Mouse (Mus musculus) regulatory T cell (primary cell): ENCODE results near the gene Taf3.

Experiments used
- in situ Hi-C: fragments of 300-600 bp; cut with MboI, MseI; formaldehyde crosslinking; loops from one replicate; pipeline ENCODE4 v1.15.1; 2025; ENCODE audit warnings: high pct_unique_total_duplicates

The Taf3 gene

DNA sequence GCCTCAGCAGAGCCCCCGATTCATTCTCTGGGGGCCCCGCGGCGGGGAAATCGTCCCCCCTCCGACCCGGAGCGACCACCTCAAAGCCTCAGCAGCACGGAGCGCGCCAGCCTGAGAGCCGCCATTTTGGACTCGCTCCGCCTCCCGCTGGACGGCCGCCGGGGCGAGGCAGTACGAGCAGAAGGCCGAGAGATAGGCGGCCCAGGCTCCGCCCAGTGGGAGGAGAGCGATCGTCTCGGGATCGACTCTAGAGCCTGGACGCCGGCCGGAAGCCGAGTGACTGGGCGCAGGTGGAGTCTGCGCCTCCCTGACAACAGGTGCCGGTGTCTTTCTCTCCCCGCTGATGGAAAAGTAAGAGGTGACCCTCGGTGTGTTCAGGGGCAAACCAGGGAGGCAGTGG, at the start of gene Taf3:
Taf3 (minus strand) TSS at position 136 of the 400 bp plus-strand sequence.
- in situ Hi-C loops, result no loop called here

DNA sequence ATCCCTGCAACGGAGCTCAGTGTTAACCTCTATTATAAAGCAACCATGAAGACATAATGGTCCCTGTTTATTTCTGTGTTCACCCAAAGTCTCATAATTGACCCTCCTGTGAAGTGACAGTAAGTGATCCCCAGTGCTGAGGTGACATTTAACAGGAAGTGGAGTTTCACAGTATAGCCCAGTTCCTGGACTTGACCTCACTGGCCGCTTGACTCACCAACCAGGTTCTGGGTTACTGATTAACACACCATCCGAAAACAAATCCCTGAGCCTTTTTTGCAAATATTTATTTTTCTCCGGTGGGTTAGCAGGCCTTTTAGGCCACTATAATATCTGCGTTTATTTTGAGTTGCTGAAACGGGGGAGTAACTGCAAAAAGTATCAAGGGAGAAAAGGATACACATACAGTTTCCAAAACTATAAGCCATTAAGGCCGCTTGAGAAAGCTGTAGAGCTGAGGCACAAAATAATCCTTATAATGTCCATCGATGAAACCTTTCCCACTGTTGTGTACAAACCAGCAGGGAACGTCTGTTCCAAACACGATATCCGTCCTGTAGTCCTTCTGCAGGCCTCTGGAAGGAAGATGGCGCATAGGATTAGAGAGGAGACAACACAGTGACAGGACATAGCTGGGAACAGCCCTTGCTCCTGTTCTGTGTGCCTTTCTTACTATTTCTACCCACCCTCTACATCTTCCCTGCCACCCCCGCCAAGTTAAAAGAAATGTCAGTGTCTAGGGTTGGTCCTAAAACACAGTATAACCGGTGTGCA, 46.1 kb upstream of the Taf3 start:
- in situ Hi-C loops, result loop anchor here (5.0 kb wide), 1 partner anchor 198 kb away; no protein-coding TSS in a partner anchor

DNA sequence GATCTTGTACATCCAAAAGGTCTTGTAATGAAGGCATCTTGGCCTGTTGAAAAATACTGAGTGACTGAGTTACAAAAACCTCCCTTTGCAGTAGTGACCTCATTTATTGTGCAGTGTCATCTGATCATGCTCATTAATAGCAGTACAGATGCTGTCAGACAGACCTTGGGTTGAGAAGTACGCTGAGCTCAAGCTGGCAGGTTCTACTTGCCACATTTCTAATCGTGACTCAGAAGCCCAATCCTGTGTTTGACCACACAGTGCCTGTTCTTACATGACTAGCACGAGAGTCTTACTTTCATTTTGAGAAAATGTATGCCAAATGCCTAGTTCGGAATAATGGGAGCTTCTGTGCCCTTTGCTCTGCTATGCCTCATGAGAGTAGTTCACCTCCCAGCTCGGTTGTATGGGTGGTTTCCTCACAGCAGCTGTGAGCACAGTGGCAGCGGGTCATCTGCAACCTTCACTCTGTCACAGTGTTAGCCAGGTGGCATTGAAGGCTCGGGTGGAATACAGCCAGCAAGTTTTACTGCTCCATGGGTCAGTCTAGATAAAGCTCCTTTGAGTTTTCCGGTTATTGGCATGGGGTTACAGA, 39.0 kb upstream of the Taf3 start:
- in situ Hi-C loops, result no loop called here

DNA sequence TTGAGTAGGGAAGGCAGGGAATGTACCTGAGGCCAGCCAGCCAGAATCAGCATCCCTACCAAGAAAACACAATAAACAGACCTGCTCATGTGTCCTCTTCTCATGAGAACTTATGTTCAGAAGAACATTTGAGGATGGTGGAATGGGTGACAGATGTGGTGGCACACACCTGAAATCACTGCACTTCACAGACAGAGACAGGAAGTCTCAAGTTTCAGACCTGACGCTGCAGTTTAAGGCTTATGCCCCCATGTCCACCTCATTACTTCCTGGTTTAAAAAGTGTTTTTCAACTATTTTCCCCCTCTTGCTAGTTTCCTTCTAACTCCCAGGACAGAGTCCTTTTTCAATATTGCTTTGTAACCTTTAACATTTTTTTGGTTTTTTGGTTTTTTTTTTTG, 34.3 kb upstream of the Taf3 start:
- in situ Hi-C loops, result no loop called here

DNA sequence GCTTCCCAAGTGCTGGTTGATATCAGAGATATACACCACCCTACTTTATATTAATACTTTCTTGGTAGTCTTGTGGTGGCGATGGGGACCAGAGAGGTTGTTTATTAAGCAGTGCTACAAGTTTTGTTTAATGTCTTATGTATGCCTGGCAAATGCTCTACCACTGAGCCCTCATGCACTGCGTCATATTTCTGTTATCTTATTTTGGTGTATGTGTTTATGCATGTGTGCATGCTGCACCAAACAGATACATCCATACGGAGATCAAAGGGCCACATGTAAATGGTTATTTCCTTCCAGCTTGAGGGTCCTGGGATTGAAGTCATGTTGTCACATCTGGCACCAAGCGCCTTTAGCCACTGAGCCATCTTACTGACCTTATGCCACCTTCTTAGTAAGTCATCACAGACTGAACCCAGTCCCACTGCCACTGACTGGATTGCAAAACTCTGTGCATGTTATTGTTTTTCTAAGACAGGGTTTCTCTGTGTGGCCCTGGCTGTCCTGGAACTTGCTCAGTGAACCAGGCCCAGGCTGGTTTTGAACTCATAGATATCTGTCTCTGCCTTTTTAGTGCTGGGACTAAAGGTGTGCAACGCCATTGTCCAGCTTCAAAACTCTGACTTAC, 33.2 kb upstream of the Taf3 start:
- in situ Hi-C loops, result no loop called here

DNA sequence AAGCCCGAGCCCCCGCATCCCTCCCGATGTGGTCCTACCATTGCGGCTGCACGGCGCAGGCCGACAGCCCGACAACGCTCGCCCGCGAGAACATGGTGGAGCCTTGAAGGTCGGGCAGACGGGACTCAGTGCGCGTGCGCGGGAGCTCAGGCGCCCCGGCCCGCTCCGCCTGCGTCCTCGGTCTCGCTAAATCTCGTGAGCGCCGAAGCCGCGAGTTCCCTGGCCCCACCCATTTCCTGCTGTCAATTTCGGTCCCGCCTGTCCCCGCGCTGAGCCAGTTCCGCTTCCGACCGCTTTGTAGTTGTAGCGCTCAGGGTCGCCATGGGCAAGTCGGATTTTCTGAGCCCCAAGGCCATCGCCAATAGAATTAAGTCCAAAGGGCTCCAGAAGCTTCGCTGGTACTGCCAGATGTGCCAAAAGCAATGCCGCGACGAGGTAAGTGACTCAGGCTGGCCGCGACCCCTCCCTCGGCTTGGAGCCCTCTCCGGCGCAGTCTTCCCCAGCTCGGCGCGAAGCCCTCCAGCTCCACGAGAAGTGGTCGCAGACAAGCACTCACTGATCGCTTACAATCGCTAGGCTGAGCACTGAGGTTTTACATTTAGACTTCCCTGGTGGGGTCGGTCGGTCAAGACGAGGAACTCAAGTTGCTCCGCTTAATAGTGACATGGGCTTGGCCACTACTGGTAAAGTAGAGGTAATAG, 32.1 kb upstream of the Taf3 start, which contains the start of the genes Atp5c1 and Kin:
Atp5c1 (minus strand) TSS at position 201 of the 701 bp plus-strand sequence.
Kin (plus strand) TSS at position 284 of the 701 bp plus-strand sequence.
- in situ Hi-C loops, result no loop called here

DNA sequence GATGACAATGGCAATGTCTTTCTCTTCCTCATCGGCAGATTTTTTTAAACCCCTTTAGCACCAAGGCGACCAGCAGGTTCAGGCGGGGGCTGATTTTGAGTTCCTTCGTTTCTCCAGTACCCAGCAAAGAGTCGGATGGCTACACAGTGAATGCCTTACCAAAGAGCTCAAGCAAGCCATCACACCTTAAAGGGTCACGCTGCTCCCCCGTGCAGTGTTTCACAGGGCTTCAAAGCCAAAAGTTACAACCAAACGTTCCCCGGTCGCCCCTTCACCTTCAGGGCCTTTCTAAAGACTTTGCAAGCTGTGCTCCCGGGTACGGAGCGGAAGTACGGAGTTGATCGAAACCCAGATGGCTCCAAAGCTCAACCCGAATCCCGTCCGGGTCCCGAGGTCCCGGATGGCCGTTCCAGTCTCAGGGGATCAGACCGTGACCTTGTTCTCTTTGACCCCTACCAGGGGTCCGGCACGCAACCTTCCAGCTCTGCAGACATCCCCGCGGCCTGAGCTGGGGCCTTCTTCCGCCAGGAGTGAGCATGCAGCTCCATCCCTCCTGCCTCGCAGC, 31.4 kb upstream of the Taf3 start:
- in situ Hi-C loops, result no loop called here

DNA sequence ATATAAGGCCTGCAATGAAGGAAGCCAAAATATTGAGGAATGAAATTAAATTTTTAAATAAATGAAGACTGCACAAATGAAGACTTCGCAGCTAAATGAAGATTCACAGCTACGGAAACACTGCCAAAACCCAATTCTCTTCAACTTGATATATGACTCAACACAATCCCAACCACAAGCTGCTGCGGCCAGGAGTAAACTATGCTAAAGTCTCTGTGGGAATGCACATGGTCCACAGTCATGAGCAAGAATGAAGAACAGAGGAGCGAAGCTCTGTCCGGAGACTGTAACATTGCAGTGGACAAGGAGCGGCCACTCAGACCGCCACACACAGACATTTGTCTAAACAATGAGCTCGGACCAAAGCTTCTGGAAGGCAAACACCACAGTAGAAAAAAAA, 28.3 kb upstream of the Taf3 start:
- in situ Hi-C loops, result no loop called here

DNA sequence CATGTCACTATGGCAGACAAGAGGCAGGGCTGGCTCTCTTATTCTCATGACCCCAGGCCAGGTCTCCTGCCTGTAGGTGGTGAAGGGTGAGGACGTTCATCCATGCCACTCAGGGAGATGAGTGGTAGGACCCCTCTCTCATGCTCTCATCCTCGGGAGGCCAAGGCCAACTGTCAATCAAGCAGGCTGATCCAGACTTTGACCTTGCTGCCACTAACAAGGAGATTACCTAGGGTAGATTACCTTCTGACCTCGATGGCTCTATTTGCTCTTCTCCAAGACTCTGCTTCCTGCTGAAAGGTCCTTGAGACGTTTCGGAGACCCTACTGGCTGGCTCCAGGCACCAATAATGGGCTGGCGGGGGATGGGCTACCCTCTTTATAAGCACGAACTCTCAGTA, 26.1 kb upstream of the Taf3 start:
- in situ Hi-C loops, result no loop called here

DNA sequence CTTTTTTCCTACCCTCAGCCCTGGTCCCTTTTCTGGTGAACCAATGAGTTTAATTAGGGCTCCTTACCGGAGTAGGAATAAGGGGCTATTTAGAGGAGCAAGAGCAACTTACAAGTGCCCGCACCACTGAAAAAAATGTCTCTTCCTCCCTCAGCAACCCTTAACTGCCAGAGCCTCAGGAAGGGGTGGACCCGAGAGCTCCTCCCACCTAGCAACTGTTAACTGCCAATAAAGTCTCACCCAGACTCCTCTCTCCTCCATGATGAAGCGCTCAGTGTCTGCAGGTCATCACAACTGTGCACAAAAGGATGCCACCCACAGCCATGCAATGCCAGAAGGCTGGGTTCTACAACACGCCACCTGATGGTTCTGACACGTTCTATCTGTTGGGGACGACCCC, 23.4 kb upstream of the Taf3 start:
- in situ Hi-C loops, result no loop called here

DNA sequence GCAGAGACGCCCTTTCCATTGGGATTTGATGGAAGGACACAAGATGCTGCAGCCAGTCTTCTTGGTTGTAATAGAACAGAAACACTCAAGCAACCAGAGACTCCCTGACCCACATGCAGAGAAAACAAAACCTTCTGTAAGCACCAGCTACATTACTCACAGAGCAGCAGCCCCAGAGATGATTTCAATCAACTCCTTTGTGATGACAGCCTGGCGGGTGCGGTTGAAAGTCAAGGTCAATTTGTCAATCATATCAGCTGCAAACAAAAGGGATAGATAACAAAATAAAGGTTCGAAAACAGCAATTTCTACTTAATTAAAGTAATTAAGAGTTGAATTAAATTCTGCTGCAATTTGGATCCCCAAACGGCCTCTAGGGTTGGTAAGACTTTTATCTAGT, 10.4 kb upstream of the Taf3 start:
- in situ Hi-C loops, result no loop called here

DNA sequence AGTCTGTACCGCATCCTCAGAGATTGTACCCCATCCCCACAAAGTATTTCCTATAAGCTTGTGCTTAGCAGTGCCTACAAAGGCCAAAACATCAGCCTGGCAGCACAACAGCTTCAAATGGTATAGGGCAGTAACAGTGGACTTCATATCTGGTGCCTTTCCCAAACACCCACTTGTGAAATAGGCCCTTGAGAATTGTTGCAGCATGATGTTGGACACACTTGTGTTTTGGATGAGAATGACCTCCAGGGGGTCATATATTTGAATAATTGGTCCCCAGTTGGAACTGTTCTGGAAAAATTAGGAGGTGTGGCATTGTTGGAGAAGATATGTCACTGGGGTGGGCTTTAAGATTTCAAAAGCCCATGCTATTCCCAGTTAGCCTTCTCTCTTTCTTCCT, 3.6 kb upstream of the Taf3 start:
- in situ Hi-C loops, result no loop called here

DNA sequence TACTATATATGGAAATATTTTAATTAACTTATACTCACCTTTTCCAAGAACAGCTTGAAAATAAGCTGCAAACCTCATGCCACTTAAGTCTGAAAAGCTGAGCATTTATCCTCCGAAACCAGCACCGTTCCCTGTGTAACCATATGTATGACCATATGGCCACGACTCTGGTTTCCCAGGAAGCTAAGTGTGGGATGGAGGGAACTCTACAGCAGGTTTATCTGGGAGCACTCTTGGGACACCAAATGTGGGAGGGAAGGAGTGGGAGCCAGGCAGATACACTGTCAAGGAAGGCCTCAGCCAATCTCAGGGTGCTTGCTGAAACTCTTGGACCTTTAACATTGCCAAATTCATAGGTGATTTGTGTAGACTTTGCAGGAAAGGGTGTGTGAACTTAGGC, 2.5 kb upstream of the Taf3 start:
- in situ Hi-C loops, result no loop called here

DNA sequence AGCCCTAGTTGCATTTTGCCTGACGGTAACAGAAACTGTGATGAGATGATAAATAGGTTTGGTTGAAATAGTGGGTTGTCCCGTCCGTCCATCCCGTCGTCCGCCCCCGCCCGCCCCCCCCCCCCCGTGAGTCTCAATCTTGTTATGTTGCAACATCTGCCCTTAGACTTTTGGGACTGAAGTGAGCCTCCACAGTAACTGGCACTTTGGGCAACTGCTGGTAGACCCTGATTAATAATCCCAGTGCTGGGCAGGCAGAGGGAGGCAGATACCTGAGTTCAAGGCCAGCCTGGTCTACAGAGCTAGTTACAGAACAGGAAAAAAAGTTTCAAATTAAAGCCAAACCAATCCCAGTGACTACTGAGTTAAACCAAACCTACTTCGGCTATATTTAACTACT, 1.1 kb upstream of the Taf3 start:
- in situ Hi-C loops, result no loop called here

DNA sequence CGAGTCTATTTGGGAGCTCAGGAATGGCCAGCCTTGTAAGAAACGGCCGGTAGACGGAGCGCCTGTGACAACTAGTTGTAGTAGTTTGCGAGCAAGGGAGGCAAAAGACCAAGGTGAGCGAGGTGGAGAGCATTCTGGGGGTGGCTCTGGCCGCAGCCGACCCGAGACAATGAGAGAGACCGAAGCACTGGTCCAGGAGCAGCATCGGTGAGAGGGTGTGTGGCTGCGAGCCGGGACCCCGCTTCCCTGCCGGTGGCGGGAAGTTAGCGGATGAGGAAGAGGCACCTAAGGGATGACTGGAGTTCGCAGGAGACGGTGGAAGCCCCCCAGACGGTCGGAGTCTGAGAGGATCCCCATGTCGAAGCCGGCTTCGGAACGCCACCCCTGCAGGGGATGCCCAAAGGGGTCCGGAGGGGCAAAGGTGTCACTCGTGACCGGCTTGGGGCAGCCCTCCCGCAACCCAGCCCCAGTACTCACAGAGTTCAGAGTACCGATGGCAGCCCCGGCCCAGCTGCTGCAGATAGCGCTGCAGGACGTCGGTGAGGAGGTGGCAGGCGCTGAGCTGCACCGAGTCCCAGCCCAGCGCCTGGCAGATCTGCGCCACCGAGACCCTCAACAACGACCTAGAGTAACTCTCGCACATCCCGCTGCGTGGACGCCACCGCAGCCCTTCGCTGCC, 499 bp downstream of the Taf3 start:
- in situ Hi-C loops, result no loop called here

DNA sequence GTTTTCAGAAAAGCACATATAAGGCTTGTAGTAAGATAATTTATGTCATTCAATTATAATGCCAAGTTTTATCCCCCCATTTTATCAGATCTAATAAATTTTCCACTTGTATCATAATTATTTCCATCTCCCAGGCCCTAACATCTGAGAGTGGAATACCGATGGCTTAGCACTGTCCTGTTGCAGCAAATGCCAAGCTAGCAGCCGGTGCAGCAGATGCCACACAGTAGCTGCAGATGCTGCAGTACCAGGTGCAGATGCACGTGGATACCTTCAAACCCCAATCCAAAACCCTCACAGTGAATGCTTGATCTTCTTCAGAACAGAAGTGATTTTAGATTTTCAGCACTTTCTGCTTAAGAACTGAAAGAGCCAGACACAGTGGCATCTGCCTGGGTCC, 13.4 kb downstream of the Taf3 start:
- in situ Hi-C loops, result no loop called here

DNA sequence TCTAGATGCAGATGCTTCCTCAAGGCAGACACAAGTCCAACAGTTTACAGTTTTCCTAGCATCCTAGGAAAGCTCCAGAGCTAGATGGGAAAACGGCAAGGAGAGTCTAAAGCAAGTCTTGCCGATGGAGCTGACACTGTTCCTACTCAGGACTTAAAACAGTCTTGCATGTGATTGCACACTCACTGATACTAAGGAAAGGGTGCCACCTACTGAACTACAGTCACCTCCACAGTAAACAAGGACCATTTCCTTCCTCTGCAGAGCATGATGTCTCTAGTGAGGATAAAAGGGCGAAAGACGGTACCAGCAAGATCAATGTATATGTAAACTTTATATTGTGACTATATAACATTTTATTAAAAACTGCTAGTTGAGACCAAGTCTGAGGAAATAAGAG, 14.7 kb downstream of the Taf3 start:
- in situ Hi-C loops, result no loop called here

DNA sequence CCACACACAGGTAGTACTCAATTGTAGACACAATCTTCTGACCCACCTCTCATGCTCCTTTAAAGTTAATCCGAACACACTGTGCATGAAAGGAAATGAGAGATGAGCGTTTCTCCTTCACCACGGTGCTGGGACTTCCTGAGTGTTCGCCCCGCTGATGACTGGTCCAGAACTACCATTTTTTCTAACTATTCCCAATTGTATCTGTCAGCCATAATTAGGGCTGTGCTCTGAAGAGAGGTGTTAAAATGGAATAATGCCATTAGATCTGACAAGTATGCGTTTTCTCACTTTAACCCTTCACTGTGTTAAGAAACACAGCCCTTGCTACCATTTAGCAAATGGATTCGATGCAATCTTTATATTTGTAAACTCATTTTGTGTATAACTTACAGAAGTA, 18.6 kb downstream of the Taf3 start:
- in situ Hi-C loops, result loop anchor here (5.0 kb wide), 1 partner anchor 1352 kb away; no protein-coding TSS in a partner anchor

DNA sequence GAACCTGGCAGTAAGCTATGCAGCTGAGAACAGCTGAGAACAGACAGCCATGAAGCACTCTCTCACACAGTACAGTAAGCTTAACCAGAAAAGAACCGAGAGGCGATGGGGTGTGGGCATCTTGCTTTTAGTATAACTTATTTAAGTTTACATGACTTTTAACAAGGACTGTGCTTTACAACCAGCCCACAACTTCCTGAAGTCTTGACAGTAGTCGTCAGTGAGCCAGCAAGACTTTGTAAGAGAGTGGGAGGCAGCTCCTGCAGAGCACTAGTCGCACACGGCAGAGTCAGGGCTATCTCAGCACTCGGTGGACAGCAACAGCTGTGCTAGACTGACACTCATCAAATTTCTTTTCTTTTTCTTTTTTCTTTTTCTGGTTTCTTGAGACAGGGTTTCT, 24.1 kb downstream of the Taf3 start:
- in situ Hi-C loops, result no loop called here

DNA sequence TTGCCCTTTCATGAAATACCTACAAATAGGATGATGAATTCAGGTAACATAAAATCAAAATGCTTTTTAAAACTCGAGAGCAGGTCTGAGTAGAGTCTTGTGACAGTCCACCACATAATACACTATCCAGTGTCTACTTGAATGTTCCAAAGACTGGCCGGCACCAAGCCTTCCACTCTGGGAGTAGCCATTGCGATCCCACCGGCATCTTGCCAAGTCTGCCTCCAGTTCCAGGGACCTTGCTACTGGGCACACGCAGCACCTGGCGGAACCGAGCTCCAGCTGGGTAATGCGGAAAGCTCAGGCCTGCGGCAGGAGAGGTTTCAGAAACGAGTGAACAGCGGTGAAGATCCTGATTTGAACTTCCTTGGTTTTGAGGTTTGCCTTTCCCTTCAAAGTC, 27.1 kb downstream of the Taf3 start:
- in situ Hi-C loops, result no loop called here

DNA sequence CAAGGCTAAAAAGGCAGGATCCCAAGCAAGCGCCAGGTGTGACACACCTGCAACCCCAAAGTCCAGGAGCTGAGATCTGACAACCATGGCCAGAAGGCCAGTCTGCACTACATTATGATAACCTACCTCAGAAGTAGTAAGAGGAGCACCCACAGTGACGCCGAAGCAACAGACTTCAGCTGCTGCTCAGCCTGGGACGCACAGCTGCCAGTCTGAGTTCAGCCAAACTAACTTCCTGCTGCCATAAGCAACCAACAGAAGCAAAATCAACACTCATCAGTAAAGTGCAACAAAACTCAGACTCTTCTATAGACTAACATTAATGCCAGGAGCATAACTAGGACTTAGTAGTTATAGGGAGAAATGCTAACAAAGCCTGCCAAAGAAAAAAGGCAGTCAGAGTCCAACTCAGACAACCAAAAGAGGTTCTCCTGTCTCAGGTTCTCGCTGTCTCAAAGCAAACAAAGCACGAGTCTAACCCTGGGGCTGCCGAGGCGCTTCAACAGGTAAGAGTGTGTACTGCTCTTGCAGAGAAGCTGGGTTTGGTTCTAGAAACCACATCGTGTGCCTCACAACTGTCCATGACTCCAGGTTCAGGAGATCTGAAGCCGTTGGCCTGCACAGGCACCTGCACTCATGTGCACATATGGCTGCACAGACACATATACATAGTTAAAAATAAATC, 33.3 kb downstream of the Taf3 start:
- in situ Hi-C loops, result loop anchor here (5.0 kb wide), 1 partner anchor 1263 kb away; no protein-coding TSS in a partner anchor
